Mouse (Mus musculus): Measurements from ENCODE around the gene Grb10. TPM values are rescaled to one million over a fixed set of nuclear protein-coding genes. Genes with fewer than 3 reads are reported as not detected.

Grb10 gene
- polyA plus RNA-seq, 1 experiment: 5.8 TPM

DNA sequence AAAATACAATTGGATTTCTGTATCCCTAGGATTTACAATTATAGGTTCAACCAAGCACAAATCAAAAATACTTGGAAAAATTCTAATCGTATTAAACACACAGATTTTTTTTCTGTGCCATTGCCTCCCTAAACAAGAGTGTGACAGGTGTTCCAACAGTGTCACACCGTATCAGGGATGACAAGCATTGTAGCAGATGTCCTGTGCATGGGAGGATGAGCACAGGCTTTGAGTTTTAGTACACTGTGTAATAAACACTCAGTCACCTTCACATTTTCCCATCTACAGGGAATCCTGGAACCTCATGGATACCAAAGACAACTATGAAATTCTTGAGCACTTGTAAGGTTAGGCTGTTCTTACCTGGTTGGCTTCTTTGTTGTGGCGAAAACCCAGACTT, 51.2 kb downstream of the Grb10 start:
- no peaks in the 10 kb centered on the region for H3K27me3 ChIP-seq (ENCODE audit: control insufficient read depth, insufficient read depth, low read length)
- H3K4me1 ChIP-seq (replicated peaks; ENCODE audit: control insufficient read depth, insufficient read depth, low read length): no peaks in the 10 kb centered on the region
- TF ChIP-seq CTCF (IDR thresholded peaks at IDR 0.05; ENCODE audit: borderline replicate concordance, control insufficient read depth, extremely low read depth, insufficient read depth, low read length, poor library complexity) (no peak), POLR2A (IDR thresholded peaks at IDR 0.05; ENCODE audit: control insufficient read depth, extremely low read depth, insufficient read depth, low read length, poor library complexity) (no peak)
- 96% methylated on average over 3 of the region's 3 CpGs for WGBS
- DNase-seq: no peak
- no peak overlapping the region for H3K27ac ChIP-seq (ENCODE audit: control insufficient read depth, insufficient read depth, low read length)
- no peak overlapping the region for H3K4me3 ChIP-seq (ENCODE audit: control insufficient read depth, insufficient read depth, low read length)
- H3K36me3 ChIP-seq (ENCODE audit: control insufficient read depth, insufficient read depth, low read length): no peaks in the 10 kb centered on the region

DNA sequence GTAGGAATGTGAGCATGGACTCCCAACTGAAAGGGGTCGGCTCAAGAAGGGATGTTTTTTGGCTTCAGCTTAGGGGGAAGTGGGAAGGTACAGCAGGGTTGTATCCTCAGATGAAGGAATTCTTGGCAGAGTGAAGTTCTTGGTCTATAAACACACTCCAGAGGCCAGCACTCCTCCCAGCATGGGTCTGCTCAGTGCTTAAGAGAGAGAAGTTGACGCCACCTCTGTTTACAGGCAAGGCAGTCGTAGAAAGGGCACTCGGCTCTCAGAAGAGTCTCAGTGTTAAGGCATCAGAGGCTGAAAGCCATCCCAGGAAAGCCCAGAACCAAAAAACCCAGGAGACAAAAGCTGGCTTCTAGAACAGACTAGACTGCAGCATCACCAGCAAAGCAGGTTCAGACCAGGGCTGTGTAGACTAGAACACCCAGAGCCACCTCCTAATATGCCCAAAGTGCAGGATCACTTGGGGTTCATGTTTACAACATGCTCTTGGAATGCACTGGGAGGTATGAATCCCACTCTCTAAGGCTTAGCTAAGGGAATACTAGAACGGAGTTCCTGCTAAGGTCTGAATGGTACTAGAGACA, 59.8 kb downstream of the Grb10 start:
- H3K36me3 ChIP-seq (ENCODE audit: control insufficient read depth, insufficient read depth, low read length): no peaks in the 10 kb centered on the region
- no peak for DNase-seq
- H3K4me3 ChIP-seq (ENCODE audit: control insufficient read depth, insufficient read depth, low read length): no peak overlapping the region
- H3K4me1 ChIP-seq (replicated peaks; ENCODE audit: control insufficient read depth, insufficient read depth, low read length): no peaks in the 10 kb centered on the region
- TF ChIP-seq CTCF (IDR thresholded peaks at IDR 0.05; ENCODE audit: borderline replicate concordance, control insufficient read depth, extremely low read depth, insufficient read depth, low read length, poor library complexity) (no peak), POLR2A (IDR thresholded peaks at IDR 0.05; ENCODE audit: control insufficient read depth, extremely low read depth, insufficient read depth, low read length, poor library complexity) (no peak)
- no peak overlapping the region for H3K27ac ChIP-seq (ENCODE audit: control insufficient read depth, insufficient read depth, low read length)
- H3K27me3 ChIP-seq (ENCODE audit: control insufficient read depth, insufficient read depth, low read length): no peaks in the 10 kb centered on the region
- WGBS: 87% methylated on average over 5 of the region's 5 CpGs

DNA sequence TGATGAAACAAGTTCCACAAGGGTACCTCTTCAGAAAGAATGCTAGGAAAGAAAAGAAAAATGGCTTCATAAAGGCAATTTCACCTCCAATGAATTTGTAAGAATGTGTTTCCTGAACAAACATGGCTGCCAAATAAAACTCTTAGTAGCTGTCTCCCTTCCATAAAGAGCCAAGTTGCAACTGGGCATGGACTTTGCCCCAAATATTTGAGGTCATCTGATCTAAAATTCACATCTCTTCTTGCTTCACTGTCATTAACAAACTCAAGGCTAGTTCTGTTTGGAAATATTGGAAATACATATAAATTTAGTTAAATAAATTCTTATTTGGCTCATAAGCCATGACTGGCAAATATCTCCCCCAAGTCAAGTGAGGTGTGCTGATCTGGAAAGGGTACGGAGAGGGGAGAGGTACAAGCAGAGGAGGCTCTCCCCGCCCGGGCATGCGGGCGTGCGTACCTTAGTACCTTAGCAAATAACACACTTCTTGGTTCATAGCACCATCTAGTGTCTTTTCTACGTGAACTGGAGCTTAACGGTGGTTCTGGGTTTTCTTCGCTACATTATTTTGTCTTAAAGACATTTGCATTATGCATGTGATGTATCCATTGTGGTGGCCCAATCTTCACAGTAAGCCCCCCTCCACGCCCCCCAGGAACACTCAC, 63.8 kb downstream of the Grb10 start:
- TF ChIP-seq CTCF (IDR thresholded peaks at IDR 0.05; ENCODE audit: borderline replicate concordance, control insufficient read depth, extremely low read depth, insufficient read depth, low read length, poor library complexity) (no peak), POLR2A (IDR thresholded peaks at IDR 0.05; ENCODE audit: control insufficient read depth, extremely low read depth, insufficient read depth, low read length, poor library complexity) (no peak)
- Histone ChIP-seq H3K4me1 (replicated peaks; ENCODE audit: control insufficient read depth, insufficient read depth, low read length) (no peaks in the 10 kb centered on the region), H3K4me3 (ENCODE audit: control insufficient read depth, insufficient read depth, low read length) (no peak overlapping the region), H3K36me3 (ENCODE audit: control insufficient read depth, insufficient read depth, low read length) (no peaks in the 10 kb centered on the region), H3K27me3 (ENCODE audit: control insufficient read depth, insufficient read depth, low read length) (no peaks in the 10 kb centered on the region), H3K27ac (ENCODE audit: control insufficient read depth, insufficient read depth, low read length) (no peak overlapping the region)
- 9% methylated on average over 10 of the region's 10 CpGs for WGBS
- peak; percentile 25 for DNase-seq

DNA sequence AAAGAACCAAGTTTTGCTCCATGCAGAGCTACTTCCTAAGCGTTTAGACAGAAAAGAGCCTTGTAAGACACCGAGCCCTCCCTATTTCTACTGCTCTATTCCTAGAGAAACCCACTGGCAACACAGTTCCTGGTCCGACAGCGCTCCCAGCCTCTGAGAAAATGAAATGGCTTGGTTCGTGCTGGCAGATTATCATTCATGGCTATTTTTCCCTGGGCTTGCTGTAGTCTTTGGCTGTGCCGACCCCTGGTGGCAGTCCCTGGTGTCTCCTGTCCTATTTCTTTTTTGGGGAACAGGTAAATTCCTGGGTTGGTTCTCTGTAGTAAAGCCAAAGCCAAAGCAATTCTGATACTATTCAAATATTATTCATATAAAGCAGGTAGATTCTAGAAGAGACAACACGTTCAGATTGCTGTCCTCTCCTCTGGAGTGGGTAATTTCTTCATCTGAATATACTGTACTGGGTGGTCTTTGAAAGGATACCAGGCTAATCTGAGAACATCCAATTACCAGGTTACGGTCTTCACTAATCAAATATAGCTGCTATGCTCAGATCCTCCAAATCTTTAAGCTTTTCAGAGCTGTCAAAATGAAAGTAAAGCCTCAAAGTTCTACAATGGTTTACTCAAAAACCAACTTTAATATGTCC, 65.0 kb downstream of the Grb10 start:
- no peak overlapping the region for H3K4me3 ChIP-seq (ENCODE audit: control insufficient read depth, insufficient read depth, low read length)
- WGBS: 25% methylated on average over 8 of the region's 8 CpGs
- H3K27me3 ChIP-seq (ENCODE audit: control insufficient read depth, insufficient read depth, low read length): no peaks in the 10 kb centered on the region
- DNase-seq: peak; percentile 68
- H3K27ac ChIP-seq (ENCODE audit: control insufficient read depth, insufficient read depth, low read length): no peak overlapping the region
- H3K36me3 ChIP-seq (ENCODE audit: control insufficient read depth, insufficient read depth, low read length): no peaks in the 10 kb centered on the region
- TF ChIP-seq POLR2A (IDR thresholded peaks at IDR 0.05; ENCODE audit: control insufficient read depth, extremely low read depth, insufficient read depth, low read length, poor library complexity) (no peak), CTCF (IDR thresholded peaks at IDR 0.05; ENCODE audit: borderline replicate concordance, control insufficient read depth, extremely low read depth, insufficient read depth, low read length, poor library complexity) (no peak)
- H3K4me1 ChIP-seq (replicated peaks; ENCODE audit: control insufficient read depth, insufficient read depth, low read length): no peaks in the 10 kb centered on the region

DNA sequence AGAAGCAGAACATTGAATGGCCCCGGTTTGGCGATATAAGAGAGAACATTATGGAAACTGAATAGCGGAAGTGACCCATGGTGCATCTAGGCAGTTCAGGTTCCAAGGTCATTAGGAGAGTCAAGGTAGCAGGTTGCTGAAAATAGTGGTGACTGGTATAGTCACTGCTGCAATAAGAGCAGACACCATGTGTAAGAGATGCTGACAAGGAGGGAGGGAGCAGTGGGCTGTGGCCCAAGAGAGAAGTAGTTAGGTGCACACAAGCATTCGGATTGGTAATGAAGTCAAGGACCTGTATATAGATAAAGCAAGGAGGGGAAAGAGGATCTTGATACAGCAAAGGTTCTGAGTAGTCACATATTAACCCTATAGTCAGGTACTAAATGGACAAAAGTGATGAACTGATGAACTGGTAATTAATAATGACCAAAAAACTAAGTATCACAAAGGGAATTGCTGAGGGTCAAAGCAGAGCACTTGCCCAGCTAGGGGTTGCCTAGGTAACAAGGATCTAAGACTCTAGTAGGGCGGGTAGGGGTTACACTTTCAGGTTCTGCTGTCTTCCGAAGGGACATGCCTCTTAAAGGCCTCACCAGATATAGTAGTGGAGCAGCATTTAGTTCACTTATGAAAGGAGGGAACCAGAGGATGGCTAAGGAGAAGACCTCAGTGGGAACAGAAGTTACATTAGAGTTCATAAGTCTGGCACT, 65.9 kb downstream of the Grb10 start:
- TF ChIP-seq CTCF (IDR thresholded peaks at IDR 0.05; ENCODE audit: borderline replicate concordance, control insufficient read depth, extremely low read depth, insufficient read depth, low read length, poor library complexity): no peak
- H3K36me3 ChIP-seq (ENCODE audit: control insufficient read depth, insufficient read depth, low read length): no peaks in the 10 kb centered on the region
- H3K4me1 ChIP-seq (replicated peaks; ENCODE audit: control insufficient read depth, insufficient read depth, low read length): 0 out of 2 replicates have a peak, but pooled peaks cover under 1% of the 10 kb centered on the region
- no peaks in the 10 kb centered on the region for H3K27me3 ChIP-seq (ENCODE audit: control insufficient read depth, insufficient read depth, low read length)
- no peak overlapping the region for H3K27ac ChIP-seq (ENCODE audit: control insufficient read depth, insufficient read depth, low read length)
- H3K4me3 ChIP-seq (ENCODE audit: control insufficient read depth, insufficient read depth, low read length): no peak overlapping the region
- no peak for DNase-seq
- 93% methylated on average over 6 of the region's 6 CpGs for WGBS

DNA sequence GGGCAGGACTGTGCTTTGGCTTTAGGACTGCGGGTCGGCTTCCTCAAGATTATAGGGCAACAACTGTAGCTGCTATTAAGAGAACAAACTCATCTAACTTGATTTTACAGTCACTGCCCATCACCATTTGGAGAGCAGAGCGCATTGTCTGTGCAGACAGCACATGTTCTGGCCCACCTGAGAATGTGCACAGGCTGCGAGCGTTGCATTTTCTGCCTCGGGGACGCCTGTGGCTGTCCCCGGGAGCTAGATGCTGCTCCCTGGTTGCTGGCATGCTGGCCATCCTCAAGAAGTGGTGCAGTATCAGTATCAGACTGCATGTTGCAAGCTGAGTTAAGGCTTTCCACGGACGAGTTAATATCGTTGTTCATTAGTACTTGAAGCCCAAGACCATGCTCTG, 68.2 kb downstream of the Grb10 start:
- no peaks in the 10 kb centered on the region for H3K27me3 ChIP-seq (ENCODE audit: control insufficient read depth, insufficient read depth, low read length)
- no peak overlapping the region for H3K4me3 ChIP-seq (ENCODE audit: control insufficient read depth, insufficient read depth, low read length)
- no peak for TF ChIP-seq CTCF (IDR thresholded peaks at IDR 0.05; ENCODE audit: borderline replicate concordance, control insufficient read depth, extremely low read depth, insufficient read depth, low read length, poor library complexity)
- TF ChIP-seq POLR2A (IDR thresholded peaks at IDR 0.05; ENCODE audit: control insufficient read depth, extremely low read depth, insufficient read depth, low read length, poor library complexity): no peak
- no peak for DNase-seq
- no peak overlapping the region for H3K27ac ChIP-seq (ENCODE audit: control insufficient read depth, insufficient read depth, low read length)
- H3K4me1 ChIP-seq (replicated peaks; ENCODE audit: control insufficient read depth, insufficient read depth, low read length): peaks cover 3% of the 10 kb centered on the region; the same call in 1 of the 2 replicates
- no peaks in the 10 kb centered on the region for H3K36me3 ChIP-seq (ENCODE audit: control insufficient read depth, insufficient read depth, low read length)
- WGBS: 96% methylated on average over 11 of the region's 11 CpGs

All from thymus, adult 2 months (tissue).